Mouse (Mus musculus) gastrocnemius, postnatal 14 days (tissue): ENCODE measurements around the gene Olfr1113. TPM values are rescaled to one million over a fixed set of nuclear protein-coding genes. Genes with fewer than 3 reads are reported as not detected.
"Not testable (repeated sequence)": the region's sequence is repeated elsewhere in the genome, so short reads cannot be mapped to it uniquely, and the experiment has no call there.

Experiments used
- DNase-seq: peaks from one replicate; pipeline ENCODE4 v3.0.0; 2021; ENCODE audit warnings: mixed read lengths
- intact Hi-C: fragments of 180-260 bp; cut with DNase I; formaldehyde crosslinking; loops from one replicate; pipeline ENCODE4 v1.15.1; 2025; ENCODE audit warnings: low total_unique reads
- long read RNA-seq, 2 experiments: library from polyadenylated mRNA; stranded (forward); transcript quantifications; one replicate each; pipeline ENCODE4 v2.0.0; 2021
- microRNA-seq, 2 experiments: library from miRNA; unstranded; fragments of <30 nt; microRNA quantifications; one replicate each; pipeline ENCODE4 v1.2.0; 2021
- total RNA-seq, 2 experiments: library from RNA; stranded (reverse); gene quantifications; 2 replicates each; pipeline ENCODE4 v1.2.3; 2021

Gene Olfr1113
- total RNA-seq: not detected
- long read RNA-seq, experiment 1: 0 reads
- long read RNA-seq, experiment 2: 0 reads

GRCm38 (mm10) chr2:87208670-87209069 lies at the start of gene Olfr1113:
Gene Olfr1113, plus strand, starts transcription at chr2:87208970.
- DNase-seq: no peak
- intact Hi-C loops: no loop called here

DNA sequence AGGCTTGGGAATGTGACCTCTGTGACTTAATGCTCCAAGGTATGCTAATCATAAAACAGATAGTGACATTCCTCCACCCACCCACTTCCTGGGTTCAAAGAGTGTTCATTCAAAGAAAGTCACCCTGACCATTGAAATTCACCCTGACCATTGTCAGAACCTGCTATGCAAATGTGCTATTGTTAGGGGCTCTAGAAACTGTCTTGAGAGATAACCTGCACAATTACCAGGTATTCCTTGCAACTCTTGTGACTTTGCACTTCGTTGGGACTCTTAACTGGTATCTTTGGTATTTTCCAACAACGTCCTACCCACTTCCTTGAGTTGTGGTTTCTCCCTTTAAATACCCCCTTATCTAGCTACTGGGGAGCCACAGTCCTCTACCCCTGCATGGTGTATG lies 41.0 kb upstream of the Olfr1113 start:
- DNase-seq, intact Hi-C loops: not testable (repeated sequence)

DNA sequence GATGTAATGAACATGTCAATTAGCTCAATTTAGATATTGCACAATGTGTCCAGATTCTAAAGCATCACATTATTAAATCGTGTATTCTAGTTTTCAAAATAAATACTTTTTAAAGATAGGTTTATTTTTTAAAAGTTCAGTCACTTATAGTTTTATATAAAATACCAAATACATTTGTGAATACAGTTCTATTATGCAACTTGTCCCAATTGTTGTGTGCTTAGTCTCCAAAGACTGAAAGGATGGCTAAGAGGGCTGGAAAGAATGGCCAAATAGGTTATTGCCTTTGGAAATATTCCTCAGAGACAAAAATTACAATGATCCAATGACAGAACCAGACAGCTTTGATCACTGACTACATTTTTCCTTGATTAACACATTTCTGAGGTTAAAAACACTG lies 21.3 kb upstream of the Olfr1113 start, which contains the start of gene Olfr1112:
Gene Olfr1112 (plus strand): TSS at position 301 of the 400 bp plus-strand sequence.
- no peak for DNase-seq
- intact Hi-C loops: no loop called here

- intact Hi-C loops: no loop called here
Measured at GRCm38 (mm10) chr2:87247713-87248112, 38.9 kb downstream of the Olfr1113 start, which contains the start of gene Olfr1115. Gene Olfr1115, plus strand, starts transcription at chr2:87248013.

More at GRCm38 (mm10) chr2:87247713-87248112, 38.9 kb downstream of the Olfr1113 start, which contains the start of gene Olfr1115:
- no peak for DNase-seq

Small RNA genes lying within 50 kb of the gene (microRNA-seq; reads per million reads assigned to microRNA genes)
- gene Gm27438: 0 reads per million in 2 experiments

Other genes starting within 250 kb of the Olfr1113 start
- gene Olfr1099, start 248.3 kb upstream of the Olfr1113 start, total RNA-seq: not detected
- not detected for gene Olfr1100, start 229.0 kb upstream of the Olfr1113 start, total RNA-seq
- not detected for gene Olfr1101, start 217.7 kb upstream of the Olfr1113 start, total RNA-seq
- gene Olfr1102, start 210.6 kb upstream of the Olfr1113 start, total RNA-seq: not detected
- gene Olfr1104, start 181.9 kb upstream of the Olfr1113 start, total RNA-seq: not detected
- gene Olfr1105, start 172.4 kb upstream of the Olfr1113 start, total RNA-seq: not detected
- not detected for gene Olfr1106, start 156.7 kb upstream of the Olfr1113 start, total RNA-seq
- gene Olfr1107, start 133.2 kb upstream of the Olfr1113 start, total RNA-seq: not detected
- not detected for gene Olfr1109, start 113.0 kb upstream of the Olfr1113 start, total RNA-seq
- not detected for gene Olfr259, start 94.4 kb upstream of the Olfr1113 start, total RNA-seq
- not detected for gene Olfr1110, start 68.7 kb upstream of the Olfr1113 start, total RNA-seq
- gene Olfr1111, start 56.3 kb upstream of the Olfr1113 start, total RNA-seq: not detected
- not detected for gene Olfr1112, start 21.2 kb upstream of the Olfr1113 start, total RNA-seq
- gene Olfr1115, start 39.0 kb downstream of the Olfr1113 start, total RNA-seq: not detected
- not detected for gene Olfr1116, start 58.6 kb downstream of the Olfr1113 start, total RNA-seq
- not detected for gene Olfr1118, start 98.6 kb downstream of the Olfr1113 start, total RNA-seq
- not detected for gene Olfr1120, start 145.8 kb downstream of the Olfr1113 start, total RNA-seq
- not detected for gene Olfr1121, start 160.9 kb downstream of the Olfr1113 start, total RNA-seq
- gene Olfr1122, start 176.9 kb downstream of the Olfr1113 start, total RNA-seq: not detected
- gene Olfr1123, start 207.7 kb downstream of the Olfr1113 start, total RNA-seq: not detected
- gene Olfr1124, start 221.3 kb downstream of the Olfr1113 start, total RNA-seq: not detected
- gene Olfr1126, start 245.0 kb downstream of the Olfr1113 start, total RNA-seq: not detected